Mouse (Mus musculus): ENCODE data around the gene Jrkl.

Jrkl gene

DNA sequence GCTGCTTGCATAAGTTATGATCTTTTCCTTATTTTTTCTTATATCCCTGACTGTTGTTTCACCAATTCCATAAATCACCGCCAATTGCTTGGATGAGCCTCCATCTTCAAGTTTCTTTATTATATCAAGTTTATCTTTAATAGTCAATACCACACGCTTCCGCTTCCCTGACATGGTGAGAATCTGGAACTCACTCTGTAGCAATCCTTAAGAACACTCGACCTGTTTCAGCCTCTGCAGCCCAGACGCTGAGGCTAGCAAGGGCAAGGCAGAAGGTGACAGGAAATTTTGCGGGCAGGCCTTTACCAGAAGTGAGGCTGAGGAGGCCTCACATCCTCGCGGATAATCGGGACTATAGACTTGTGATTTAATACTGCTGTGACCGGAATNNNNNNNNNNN lies at the start of gene Jrkl:
Gene Jrkl (minus strand): TSS at position 349 of the 400 bp plus-strand sequence.
- DNase-seq, result peak; percentile 41

DNA sequence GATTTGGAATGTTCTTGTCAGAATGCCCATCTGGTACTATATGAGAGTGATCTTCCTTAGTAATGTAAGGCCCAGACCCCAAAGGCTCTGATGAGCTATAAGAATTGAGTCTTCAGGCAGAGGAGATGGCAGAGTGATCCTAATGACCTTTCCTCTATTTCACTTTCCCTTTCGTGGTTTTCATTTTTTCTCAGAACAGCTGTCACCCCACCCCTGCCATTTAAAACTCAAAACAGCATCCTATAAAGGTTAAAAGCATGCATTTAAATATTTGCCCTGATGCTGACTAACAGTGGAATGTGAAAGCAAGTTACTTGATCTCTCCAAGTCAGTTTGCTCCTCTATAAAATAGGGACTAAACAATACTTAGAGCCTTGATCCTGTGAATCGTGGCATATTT lies 41.9 kb upstream of the Jrkl start:
- no peak for DNase-seq

DNA sequence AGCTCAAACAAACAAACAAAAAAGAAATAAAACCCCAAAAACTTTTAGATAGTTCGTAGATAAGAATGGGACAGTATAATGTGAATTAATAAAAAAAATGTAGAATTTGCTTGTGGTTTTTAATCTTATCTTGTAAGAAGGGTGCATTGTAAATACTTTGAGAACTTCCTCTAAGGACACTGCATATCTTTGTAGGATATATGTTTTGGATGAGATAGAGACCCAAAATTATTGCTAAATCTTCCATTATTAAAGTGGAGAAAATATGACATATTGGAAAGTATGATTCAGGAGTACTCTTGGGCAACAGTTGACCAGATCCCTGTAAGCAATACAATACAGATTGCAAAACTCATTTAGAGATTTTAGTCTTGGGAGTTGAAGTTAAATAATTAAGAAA lies 27.6 kb upstream of the Jrkl start:
- DNase-seq, result no peak

DNA sequence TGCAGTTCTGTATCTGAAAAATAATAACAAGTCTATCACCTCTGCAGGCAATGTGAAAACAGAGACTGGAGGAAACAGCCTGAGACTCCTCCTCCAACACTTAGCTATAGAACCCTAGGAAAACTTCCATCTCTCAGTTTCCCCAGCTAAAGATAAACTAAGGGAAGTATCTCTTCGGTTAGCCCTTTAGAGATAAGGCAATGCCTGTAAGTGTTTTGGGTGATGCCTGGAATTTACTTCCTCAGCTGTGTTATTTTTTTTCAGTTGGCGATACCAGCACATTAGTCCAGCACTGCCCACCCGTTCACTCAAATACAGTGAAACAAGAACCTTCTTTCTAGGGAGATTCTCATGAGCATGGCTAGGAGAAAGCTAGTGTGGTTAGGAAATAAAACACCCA lies 15.4 kb upstream of the Jrkl start:
- no peak for DNase-seq

DNA sequence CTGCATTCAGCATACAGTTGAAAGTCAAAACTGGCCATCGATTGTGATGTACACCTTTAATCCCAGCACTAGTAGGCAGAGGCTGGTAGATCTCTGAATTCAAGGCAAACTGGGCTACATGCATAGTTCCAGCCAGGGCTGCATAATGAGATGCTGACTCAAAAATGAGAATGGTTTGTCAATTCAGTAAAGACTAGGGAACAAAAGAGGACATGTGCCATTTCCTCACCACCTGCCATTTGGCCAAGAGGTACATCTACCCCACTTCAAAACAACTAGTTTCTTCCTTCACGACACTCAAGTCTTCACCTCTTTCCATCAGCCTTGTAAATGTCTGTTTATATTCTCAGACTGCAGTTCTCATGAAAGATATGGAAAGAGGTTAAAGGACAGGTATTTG lies 12.5 kb upstream of the Jrkl start:
- DNase-seq, result no peak

DNA sequence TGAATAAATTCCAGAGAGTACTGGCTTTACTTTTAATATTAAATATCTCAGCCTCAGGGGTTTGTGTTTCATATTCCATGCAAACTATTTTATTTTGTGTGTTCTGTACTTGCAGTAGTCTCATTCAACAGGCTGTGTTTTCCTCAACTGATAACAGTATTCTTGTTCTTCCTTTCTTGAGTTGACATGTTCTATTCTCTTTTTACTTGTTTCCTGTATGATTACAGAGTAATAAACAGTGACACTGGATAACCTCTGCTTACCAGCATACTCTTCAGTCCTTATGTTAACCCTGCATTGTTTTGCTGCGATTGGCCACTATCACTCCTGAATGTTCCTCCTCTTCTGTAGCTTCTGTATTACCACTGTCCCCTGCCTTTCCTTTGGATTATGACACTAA lies 11.1 kb upstream of the Jrkl start:
- no peak for DNase-seq

DNA sequence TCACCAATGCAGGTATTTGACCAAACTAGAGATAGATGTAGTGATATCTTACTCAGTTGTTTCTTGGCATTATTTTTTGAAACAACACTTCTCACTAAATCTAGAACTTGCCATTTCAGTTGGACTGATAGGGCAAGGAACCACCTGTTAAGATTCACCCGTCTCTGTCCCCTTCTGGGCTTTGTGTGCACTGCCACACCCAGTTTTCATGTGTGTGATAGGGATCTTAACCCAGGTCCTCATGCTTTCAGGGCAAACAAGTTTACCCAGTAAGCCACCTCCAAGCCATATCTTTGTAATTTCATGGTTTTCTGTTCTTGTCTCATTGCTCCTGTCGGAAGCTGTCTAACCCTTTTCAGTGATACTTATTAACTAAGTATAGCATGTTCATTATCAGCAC lies 5.6 kb upstream of the Jrkl start:
- no peak for DNase-seq

DNA sequence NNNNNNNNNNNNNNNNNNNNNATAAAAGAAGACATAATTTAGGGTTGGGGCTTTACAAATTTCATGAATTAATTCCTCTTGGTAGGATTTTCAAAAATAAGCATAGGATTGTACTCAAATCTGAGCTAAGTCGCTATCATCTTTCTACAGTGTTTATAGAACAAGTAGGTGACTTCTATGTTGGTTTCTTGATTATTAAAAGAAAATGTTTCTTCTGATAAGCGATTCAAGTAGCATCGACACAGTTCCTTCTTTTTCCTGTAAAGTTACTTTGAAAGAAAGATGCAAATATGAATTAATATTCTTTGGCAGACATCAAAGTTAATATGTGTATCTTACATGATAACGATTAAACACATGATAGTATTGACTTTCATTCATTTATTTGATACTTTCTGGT lies 2.5 kb upstream of the Jrkl start:
- no peak for DNase-seq

DNA sequence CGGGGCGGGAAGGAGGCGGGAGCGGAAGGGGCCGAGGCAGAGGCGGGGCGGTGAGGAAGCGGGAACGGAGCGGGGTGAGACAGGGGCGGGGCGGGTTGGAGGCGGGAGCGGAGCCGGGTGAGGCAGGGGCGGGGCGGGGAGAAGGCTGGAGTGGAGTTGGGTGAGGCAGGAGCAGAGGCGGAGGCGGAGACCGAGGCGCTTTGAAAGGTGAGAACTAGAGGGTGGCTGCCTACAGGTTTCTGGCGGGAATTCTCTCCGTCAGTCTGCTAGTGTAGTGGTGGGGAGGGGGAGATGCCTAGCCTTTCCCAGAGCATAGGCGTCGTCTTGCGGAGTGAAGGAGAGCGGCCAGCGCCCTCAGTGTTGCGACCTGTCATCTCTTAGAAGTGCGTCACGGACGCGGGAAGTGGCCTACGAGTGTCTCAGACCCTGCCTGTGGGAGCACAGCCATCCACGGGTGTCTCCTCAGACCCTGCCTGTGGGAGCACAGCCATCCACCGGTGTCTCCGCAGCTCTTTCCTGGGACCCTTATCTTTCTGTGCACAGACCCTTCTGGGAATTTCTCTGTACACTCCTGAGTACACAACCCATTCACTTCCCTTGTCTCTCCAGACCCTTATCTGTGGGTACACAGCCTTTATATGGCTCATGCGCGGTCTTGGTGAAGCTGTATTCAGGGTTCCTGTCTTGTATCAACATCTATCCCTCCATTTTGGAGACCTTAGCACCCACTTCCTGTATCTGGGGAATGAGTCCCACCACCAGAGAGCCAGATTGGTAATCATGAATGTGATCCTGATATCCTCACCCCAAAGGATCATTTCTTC lies 1.4 kb upstream of the Jrkl start, which contains the start of gene Ccdc82:
Gene Ccdc82 (plus strand): TSS at position 141 of the 824 bp plus-strand sequence.
- peak; percentile 96 for DNase-seq

DNA sequence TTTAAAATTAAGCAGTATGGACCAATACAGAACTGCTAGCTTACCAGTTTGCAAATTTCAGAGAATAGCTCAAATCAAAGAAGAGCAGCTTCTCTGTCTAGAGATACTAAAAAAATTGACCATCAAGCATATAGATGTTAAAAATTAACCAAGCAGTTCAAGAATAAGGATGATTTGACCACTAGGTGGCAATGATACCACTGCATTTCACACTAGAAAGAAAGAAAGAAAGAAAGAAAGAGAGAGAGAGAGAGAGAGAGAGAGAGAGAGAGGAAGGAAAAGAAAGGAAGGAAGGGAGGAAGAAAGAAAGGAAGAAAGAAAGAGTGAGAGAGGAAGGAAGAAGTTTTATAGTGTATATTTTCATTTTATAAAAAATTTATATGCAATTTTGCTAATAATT lies 3.3 kb downstream of the Jrkl start:
- DNase-seq, result peak; percentile 17

DNA sequence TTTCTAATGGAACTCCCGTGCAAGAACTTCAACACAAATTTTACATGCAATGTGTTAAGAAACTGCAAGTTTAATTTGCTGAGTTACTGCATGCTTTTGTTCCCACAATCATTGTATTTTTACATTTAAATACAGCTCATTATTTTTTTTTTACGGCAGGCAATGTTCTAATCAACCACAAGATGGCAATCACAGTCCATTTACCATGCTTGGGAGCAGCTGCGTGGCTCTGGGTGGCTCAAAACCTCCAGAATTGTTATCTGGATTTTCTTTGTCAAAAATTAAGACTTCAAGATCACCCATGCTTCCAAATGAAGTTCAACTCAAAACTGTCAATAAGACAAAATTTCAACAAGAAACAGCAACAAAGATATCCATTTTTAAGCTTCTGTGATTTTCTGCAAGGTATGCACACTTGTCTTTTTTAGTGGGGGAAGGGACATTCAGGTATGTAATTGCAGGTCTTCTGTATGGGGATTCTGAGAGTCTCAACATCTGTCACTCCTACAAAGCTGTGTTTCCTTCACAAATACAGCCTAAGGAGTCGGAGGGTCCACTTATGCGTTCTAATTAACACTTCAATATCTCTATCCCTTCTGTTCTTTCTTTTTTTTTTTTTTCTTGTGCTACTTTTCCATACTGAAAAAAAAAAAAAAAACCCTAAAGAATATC lies 13.9 kb downstream of the Jrkl start:
- peak; percentile 44 for DNase-seq

DNA sequence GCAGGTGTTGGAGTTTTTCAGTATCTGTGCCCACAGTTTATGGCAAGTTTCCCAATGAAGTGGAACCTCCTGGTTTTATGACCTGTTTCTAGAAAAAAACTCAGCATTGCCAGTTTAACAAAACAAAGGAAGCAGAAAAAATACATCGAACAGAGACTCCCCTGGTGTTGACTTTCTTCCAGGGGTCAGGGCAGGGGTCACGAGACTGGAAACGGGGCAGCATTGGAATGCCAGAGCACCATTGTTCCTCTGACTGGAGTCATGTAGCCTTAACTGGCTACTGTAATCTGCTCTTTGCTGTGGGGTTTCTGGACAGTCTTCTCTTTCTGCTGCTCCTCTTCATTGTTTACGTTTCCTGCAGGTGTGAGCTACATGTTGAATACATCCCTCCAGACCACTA lies 15.1 kb downstream of the Jrkl start:
- DNase-seq, result no peak

DNA sequence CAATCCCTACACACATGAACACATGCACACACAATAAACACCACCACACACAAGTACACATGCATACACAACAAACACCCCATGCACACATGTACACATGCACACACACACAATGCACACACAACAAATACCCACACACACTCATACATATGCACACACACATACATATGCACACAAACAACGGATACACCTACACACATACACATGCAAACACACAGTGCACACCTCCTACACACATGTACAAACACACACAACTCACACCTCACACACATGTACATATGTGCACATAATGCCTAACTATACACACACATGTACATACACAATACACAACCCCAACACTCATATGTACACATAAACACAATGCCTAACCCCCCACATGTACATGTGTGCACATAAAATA lies 19.8 kb downstream of the Jrkl start:
- DNase-seq, result no peak

DNA sequence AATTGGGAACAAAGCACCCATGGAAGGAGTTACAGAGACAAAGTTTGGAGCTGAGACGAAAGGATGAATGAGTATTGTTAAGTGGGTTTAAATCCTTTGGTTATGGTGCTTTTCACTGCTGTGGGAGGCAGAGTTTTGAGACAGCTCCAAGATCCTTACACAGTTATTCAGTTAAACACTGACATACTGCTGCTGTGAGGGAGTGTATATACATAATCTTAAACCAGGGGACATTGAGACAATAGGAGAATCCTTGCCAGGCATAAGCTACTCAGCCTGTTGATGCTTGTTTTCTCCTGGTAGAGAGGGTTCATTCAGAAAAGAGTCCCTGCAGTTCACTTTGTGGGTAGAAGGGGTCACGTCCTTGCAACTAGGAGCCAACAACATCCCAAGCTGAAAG lies 39.3 kb downstream of the Jrkl start:
- DNase-seq, result no peak

DNA sequence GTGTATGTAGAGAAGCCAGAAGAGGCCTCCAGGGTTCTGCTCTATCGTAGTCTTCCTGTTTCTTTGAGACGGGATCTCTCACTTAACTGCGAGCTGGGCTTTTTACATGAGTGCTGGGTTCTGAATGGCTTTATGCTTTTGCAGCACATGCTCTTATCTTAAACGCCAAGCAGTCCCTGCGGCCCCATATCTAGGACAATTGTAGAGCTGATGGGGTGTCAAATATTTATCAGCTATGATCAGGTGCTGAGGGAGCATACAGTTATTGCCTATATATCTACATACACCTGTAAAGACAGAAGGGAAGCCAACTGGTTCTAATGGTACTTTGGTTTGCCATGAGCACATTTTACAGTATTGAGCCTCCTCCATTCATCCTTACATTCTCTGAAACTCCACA lies 41.9 kb downstream of the Jrkl start:
- no peak for DNase-seq

DNA sequence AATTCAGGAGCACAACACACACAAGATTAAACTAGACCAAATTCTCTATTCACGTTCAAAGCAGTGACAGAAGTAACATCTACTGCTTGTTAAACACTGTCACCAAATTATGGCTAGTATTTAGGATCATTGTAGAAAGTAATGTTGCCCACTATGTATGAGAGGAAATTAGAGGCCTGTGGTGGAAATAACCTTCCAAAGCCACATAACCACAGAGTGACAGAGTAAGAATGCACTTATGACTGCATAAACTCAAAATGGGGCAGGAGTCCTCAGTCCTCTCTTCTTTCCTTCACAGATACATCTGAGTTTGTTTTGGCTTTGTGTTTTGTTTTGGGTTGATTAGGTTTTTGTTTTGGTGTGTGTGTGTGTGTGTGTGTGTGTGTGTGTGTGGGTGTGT lies 42.5 kb downstream of the Jrkl start:
- no peak for DNase-seq

DNA sequence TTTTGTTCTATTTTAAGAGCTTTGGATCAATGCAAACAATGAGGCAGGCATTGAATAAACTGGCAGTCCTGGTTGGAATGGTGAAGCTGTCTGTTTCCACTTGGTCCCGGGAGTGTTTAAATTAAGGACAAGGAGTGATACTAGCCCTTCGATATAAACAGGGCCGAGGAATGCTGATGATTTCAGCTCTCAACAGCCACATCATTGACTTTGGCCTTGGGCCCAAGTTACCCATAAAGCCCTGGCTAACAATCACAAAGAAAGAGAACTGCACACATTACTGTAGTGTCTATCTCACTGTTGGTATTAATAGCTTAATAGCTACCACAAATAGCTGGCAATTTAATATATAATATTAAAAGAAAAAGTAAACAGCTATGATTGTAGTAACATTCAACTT lies 45.5 kb downstream of the Jrkl start:
- no peak for DNase-seq

DNA sequence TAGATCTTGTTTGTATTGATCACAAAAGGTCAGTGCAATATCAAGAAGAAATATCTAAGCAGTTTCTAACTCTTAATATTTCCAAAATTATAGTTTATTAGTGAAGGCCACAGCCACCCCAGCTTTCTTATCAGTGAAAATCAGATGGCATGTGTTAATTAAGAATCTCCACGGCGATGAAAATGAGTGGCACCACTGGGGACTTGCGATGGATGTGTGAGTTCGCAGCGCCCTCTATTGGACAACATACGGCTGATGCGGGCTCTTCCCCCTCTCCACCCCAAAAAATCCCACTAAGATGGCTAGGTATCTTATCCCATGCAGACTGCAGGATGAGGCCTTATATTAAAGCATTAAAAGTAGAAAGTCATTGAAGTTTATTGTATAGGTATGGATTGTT lies 49.9 kb downstream of the Jrkl start:
- peak; percentile 3 for DNase-seq

DNA sequence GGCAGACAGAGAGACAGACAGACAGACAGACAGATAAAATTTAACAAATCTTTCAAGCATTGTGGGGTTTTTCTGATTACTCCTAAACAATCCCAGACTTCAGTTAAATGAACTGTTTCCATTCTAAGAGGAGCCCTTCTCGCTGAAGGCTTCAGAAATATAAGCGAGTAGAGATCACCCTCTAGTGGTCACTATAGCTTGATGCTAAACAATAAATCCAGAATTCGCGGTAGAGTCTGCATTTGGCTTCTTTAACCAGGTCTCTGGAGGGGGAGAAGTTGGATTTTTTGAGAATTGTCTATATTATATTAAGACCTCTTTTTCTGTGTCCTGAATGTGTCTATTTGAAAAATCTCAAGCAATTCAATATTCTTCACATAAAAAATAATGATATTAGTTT lies 50.4 kb downstream of the Jrkl start:
- peak; percentile 11 for DNase-seq

DNA sequence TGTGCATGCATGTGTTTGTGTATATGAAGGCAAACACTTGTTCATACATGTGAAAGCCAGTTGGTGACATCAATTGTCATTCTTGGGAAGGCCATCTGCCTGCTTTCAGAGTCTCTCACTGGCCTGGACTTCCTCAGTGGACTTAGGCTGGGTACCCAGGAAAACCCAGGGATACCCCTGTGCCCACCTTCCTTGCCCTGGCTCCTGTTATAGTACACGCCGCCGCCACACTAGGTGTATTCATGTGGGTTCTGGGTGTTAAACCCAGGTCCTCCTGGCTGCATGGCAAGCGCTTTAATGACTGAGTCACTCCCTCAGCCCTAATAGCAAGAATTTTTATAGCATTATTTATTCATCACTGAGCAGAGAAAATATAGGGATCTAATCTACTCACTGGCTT lies 51.0 kb downstream of the Jrkl start:
- DNase-seq, result no peak

Measured in lung, postnatal 10 days (tissue).